Mouse (Mus musculus): ENCODE measurements around the gene Lgr5.

Lgr5 gene

DNA sequence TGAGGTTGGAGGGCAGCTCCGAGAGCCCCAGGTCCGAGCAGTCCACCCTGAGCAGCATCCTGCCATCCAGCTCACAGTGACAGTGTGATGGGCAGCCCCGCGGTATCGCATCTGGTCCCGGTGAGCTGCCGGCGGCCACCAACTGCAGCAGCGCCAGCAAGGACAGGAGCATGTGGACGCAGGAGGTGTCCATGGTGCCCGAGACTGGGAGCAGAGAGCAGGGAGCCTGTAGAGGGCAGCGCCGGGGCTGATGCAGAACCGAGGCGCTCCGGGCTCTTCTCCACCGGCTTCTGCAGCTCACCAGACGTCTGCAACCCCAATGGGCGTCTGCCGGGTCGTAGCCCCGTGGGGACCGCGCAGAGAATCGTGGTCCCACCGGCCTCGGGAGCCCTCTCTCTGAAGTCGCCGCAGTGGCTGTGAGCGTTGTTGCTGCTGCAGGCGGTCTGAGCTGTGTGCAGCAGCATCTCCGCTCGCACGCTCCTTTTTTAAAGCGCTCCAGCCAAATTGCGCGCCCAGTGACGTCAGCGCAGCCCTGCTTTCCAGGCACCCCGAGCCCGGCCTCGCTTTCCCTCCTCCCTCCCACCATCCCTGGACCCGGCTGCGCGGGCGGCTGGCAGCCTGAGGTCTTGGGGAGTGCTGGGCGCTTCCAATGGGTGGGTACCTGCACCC, at the start of gene Lgr5:
Gene Lgr5 (minus strand): TSS at position 480 of the 669 bp plus-strand sequence.
- DNase-seq (ENCODE audit: low spot score) = peak; percentile 36

GRCm38 (mm10) chr10:115626678-115627077, 39.1 kb upstream of the Lgr5 start:
- no peak for DNase-seq (ENCODE audit: low spot score)

GRCm38 (mm10) chr10:115624957-115625356, 37.4 kb upstream of the Lgr5 start:
- DNase-seq (ENCODE audit: low spot score) = no peak

DNA sequence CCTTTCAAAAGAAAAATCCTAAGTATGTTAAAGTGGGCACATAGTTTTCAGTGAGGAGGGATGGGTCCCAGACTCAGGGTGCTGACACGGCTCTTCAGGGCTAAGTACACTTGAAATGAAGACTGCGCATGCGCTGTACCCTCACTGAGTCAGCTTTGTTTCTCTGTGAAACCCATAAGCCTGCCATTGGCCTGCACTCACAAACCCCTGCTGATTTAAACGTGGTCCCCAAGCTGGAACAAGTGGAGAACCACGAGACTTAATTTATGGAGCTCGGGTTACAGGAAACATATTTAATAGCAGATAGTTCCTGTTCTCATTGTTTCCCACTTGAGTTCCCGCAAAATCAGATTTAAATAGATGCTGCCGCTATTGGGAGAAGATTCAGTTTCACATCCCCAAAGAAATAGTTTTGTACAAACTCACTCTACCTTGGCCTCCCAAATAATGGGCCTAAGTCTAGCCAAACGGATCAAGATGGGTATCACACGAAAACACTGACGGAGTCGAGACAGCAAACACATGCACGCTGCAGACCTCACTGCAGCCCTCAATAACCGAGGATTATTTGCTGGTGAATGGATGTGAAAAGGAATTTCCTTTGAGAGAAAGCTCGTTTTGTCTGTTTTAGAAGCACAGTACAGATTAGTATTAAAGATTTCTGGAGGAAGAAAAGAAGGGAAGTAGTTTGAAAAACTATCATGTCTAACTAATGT, 36.5 kb upstream of the Lgr5 start:
- DNase-seq (ENCODE audit: low spot score) = peak; percentile 4

- no peak for DNase-seq (ENCODE audit: low spot score)
Measured at GRCm38 (mm10) chr10:115623481-115623880, 35.9 kb upstream of the Lgr5 start.

DNA sequence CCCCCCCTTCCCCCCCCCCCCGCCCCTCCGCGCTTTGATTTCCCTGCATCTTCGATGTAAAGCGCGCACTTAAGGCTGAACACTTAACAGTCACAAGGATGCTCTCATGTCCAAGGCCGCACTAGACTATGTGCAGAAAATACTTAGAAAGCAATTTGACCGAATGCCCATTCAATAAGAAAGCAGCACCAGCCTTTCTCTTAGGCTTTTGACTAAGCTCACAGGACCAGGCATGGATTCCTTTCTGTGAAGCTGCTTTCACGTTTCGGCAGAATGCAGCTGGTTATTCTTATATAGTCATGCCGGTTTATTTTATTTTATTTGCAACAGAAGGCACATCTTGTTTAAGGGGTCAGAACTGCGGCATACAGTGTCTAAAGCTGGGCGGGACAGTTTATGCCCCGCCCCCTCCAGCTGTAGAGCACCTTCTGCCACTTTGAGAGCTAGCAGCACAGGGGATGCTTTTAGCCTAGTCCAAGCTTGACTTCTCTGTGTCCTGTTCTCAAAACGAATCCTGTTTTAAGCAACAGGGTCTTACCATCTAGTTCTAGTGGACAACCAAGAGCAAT, 30.8 kb upstream of the Lgr5 start:
- DNase-seq (ENCODE audit: low spot score) = no peak

GRCm38 (mm10) chr10:115617456-115618287, 30.1 kb upstream of the Lgr5 start:
- DNase-seq (ENCODE audit: low spot score) = peak; percentile 19

GRCm38 (mm10) chr10:115595748-115596147, 8.2 kb upstream of the Lgr5 start:
- DNase-seq (ENCODE audit: low spot score) = no peak

- peak; percentile 15 for DNase-seq (ENCODE audit: low spot score)
Measured at GRCm38 (mm10) chr10:115593651-115594050, 6.1 kb upstream of the Lgr5 start.

- DNase-seq (ENCODE audit: low spot score) = peak; percentile 57
Measured at GRCm38 (mm10) chr10:115593221-115593620, 5.6 kb upstream of the Lgr5 start.

DNA sequence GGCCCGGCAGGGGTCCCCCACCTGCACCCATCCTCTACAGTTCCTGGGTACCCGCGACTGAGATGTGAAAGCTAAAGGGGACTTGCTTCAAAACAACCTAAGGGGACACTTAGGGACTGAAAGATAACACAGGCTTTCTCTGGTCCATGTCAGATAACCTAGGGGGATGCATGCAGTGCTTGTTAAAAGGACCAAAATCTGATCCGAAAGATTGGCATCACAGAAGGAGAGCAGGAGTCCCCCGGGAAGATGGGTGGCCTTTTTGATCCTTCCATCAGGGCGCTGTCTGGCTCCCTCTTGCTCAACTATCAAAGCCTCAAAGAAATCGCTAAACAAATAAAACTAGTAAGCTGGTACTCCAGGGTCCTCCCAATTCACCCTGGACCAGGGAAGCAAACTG, 399 bp upstream of the Lgr5 start:
- no peak for DNase-seq (ENCODE audit: low spot score)

DNA sequence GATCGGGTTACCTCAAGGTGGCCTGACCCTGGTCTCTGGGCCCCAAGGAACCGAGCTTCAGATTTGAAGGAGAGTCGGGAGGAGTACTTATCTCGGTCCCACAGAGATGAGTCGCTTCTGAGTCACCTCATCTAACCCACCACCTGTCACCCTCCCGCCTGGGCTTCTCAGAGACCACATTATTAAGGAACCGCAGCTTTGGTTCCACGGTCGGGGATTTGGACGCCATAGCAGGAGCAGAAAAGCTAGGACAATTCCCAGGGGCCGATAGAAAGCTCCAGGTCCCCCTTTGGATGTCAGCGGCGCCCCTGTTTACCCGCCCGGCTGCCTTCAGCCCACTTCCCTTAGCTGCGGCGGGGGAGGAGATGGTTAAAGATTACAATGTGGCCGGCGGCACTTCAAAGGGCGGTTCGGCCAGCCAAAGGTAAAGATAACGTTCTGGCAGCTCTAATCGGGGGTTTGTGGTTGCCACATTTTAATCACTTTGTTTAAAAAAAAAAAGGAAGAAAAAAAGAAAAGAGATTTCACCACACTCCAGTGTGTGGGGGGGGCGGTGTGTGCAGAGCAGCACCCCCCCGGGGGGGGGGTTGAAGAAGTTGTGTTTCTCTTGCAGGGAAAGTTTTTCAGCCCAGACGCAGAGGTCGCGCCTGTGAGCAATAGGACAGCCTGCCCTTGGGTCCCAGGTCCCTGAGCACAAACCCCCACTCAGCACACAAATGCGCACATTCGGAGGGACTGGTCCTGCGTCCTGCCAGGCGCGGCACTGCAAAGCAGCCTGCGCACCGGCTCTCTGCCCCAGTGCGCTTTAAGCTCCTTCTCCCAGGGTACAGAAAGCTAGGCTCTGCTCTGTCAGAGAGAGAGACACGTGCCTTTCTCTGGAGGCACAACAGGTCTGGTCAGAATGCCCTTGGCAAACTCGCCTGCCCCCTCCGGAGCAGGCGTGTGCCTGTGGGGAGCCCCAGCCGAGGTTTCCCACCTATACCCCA, 1.0 kb downstream of the Lgr5 start:
- DNase-seq (ENCODE audit: low spot score) = peak; percentile 32

- no peak for DNase-seq (ENCODE audit: low spot score)
Measured at GRCm38 (mm10) chr10:115585491-115586245, 1.9 kb downstream of the Lgr5 start.

GRCm38 (mm10) chr10:115584656-115585055, 2.9 kb downstream of the Lgr5 start:
- DNase-seq (ENCODE audit: low spot score) = no peak

DNA sequence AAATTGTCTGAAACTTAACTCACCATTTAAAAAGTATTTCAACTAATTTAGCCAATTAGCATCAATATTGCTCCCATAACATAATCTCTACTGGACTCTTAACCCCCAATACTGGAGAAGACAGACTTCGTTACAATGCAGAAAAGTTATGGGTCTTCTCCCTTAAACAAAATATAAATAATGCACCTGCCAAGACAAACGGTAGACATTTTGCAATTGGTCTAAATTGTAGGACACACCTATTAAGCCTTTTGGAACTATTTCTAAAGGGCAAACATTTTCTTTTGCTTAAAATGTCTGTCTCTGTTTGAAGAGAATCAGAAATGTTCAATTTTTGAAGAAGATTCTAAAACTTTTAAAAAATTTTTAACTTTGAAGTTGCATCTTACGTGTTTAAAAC, 4.5 kb downstream of the Lgr5 start:
- DNase-seq (ENCODE audit: low spot score) = no peak

DNA sequence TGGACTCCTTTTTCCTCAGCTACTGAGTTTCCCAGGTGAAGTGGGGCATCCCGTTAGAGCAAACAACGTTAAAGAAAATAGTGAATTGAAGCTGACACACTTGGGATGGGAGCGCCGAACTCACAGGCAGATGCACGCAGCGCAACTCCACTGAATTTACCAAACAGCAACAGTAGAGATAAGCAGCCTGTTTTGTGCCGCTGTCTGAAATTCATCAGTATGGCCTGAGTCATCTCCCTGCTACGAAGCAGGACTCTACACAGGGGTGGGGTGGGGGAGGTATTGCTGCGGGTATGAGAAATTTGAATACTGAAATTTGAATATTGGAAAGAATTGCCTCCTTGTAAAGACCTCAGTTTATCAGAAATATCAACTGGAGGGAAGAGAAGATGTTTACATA, 5.6 kb downstream of the Lgr5 start:
- DNase-seq (ENCODE audit: low spot score) = no peak

DNA sequence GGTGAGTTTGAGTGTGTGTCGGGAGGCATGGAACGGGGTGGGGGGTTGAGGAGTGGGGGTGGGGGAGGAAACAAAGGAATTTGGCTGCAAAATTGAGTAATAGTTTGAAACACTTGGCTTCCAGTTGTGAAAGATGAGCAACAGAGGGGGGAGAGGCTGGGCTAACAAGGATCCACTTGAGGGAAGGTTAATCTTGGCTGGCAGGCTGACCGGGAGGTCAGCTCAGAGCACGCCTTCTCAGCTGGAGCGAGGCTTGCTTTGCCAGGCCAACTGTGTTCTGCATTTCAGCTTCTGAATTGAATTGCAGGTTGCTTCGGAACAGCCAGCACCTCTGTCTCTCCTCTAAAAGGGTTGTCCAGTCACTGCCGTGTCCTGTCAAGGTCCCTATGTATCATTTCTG, 8.1 kb downstream of the Lgr5 start:
- no peak for DNase-seq (ENCODE audit: low spot score)

DNA sequence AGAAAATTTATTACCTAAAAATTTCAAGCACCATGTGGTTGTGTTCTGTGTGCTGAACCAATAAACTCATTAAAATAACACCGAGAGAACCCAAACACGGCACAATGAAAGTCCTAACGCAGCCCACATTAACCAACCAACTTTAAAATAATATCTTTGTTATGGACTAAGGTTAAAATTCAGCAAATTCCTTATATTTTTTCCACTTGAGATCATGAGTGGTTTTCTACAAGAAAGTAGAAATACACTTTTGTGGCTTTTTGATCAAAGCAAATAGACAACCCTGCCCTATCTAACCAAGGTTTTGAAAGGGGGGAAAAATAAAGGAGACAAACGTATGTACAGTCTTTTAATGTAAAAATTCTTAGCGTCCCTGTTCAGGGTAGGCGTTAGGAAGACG, 8.5 kb downstream of the Lgr5 start:
- no peak for DNase-seq (ENCODE audit: low spot score)

GRCm38 (mm10) chr10:115571734-115572440, 15.7 kb downstream of the Lgr5 start:
- DNase-seq (ENCODE audit: low spot score) = no peak

- DNase-seq (ENCODE audit: low spot score) = no peak
Measured at GRCm38 (mm10) chr10:115571317-115571716, 16.3 kb downstream of the Lgr5 start.
